Mouse (Mus musculus) E14TG2a.4 (cell line): ENCODE data around the gene Lig3.

ENCODE experiments used
- CTCF ChIP-seq: conservative IDR thresholded peaks from 2 replicates; pipeline ENCODE4 v1.5.1; 2014; ENCODE audit warnings: low read length
- NANOG ChIP-seq: IDR thresholded peaks from 2 replicates; pipeline ENCODE4 v1.6.1; 2014; ENCODE audit warnings: borderline replicate concordance, low read length, mixed read lengths
- POU5F1 ChIP-seq: IDR thresholded peaks from 2 replicates; pipeline ENCODE4 v1.6.1; 2014; ENCODE audit warnings: low read length, borderline replicate concordance

GRCm38 (mm10) chr11:82752349-82753115 lies 28.4 kb upstream of the Lig3 start:
- no peak for TF ChIP-seq CTCF
- no peak for TF ChIP-seq POU5F1
- no peak for TF ChIP-seq NANOG
